Mouse (Mus musculus) liver, postnatal 0 days (tissue): ENCODE measurements around the gene Zfp467.

Source experiments
- CTCF ChIP-seq: sonication (generic); IDR thresholded peaks from 2 replicates; pipeline ENCODE4 v1.5.1; 2016; ENCODE audit warnings: antibody characterized with exemption, low read depth
- EP300 ChIP-seq: IDR thresholded peaks from 2 replicates; pipeline ENCODE4 v1.6.1; 2016; ENCODE audit warnings: antibody characterized with exemption, low read depth, mild to moderate bottlenecking

GRCm38 (mm10) chr6:48452771-48453170 is 7.1 kb upstream of the Zfp467 start:
- TF ChIP-seq CTCF (no peak), EP300 (no peak)
